Mouse (Mus musculus) B cell, adult 67 days (primary cell): ENCODE results near the gene Tuba3a. TPM values are rescaled to one million over a fixed set of nuclear protein-coding genes. Genes with fewer than 3 reads are reported as not detected.

Experiments used
- total RNA-seq, 2 experiments: library from RNA; stranded (reverse); gene quantifications; 4 replicates each; pipeline ENCODE4 v1.2.4; 2023

Gene Tuba3a
- total RNA-seq: not detected

GRCm38 (mm10) chr6:125285890-125286289 is at the start of gene Tuba3a:
TSS of gene Tuba3a (minus strand) at chr6:125286042.

GRCm38 (mm10) chr6:125320323-125320722 is 34.5 kb upstream of the Tuba3a start, which contains the start of gene Scnn1a:
TSS of gene Scnn1a (plus strand) at chr6:125320659.

GRCm38 (mm10) chr6:125313546-125314230 is 27.8 kb upstream of the Tuba3a start, which contains the start of gene Ltbr:
TSS of gene Ltbr (minus strand) at chr6:125313885.

GRCm38 (mm10) chr6:125236782-125237181 is 49.1 kb downstream of the Tuba3a start, which contains the start of gene Cd27:
TSS of gene Cd27 (minus strand) at chr6:125237010.

GRCm38 (mm10) chr6:125231117-125232044 is 54.5 kb downstream of the Tuba3a start, which contains the start of gene Tapbpl:
TSS of gene Tapbpl (minus strand) at chr6:125231860.

Other genes starting within 250 kb of the Tuba3a start
- gene Ing4, start 246.3 kb downstream of the Tuba3a start, total RNA-seq: 100 to 1,000 TPM in 1 of 2 experiments, 10 to 100 TPM in 1; 97.1 to 108 TPM
- gene Acrbp, start 236.4 kb downstream of the Tuba3a start, total RNA-seq: 10 to 100 TPM; 19.3 to 21.8 TPM
- 10 to 100 TPM; 20.3 to 22.2 TPM for gene Lpar5, start 218.1 kb downstream of the Tuba3a start, total RNA-seq
- 100 to 1,000 TPM; 359 to 376 TPM for gene Chd4, start 190.1 kb downstream of the Tuba3a start, total RNA-seq
- gene Nop2, start 154.1 kb downstream of the Tuba3a start, total RNA-seq: 10 to 100 TPM; 36.5 to 40.2 TPM
- gene Iffo1, start 140.8 kb downstream of the Tuba3a start, total RNA-seq: 10 to 100 TPM; 40.3 to 48.0 TPM
- gene Gapdh, start 119.6 kb downstream of the Tuba3a start, total RNA-seq: 100 to 1,000 TPM; 404 to 406 TPM
- 10 to 100 TPM; 48.4 to 60.1 TPM for gene Ncapd2, start 94.3 kb downstream of the Tuba3a start, total RNA-seq
- gene Mrpl51, start 94.2 kb downstream of the Tuba3a start, total RNA-seq: 10 to 100 TPM; 31.0 to 32.7 TPM
- gene Vamp1, start 70.5 kb downstream of the Tuba3a start, total RNA-seq: 10 to 100 TPM; 74.4 to 91.1 TPM
- gene Tapbpl, start 54.2 kb downstream of the Tuba3a start, total RNA-seq: 10 to 100 TPM; 27.1 to 28.1 TPM
- 1 to 10 TPM in 1 of 2 experiments, under 1 TPM in 1; 0.68 to 3.3 TPM for gene Cd27, start 49.0 kb downstream of the Tuba3a start, total RNA-seq
- gene Ltbr, start 27.8 kb upstream of the Tuba3a start, total RNA-seq: under 1 TPM in 1 of 2 experiments, not detected in 1; 0.99 TPM
- gene Scnn1a, start 34.6 kb upstream of the Tuba3a start, total RNA-seq: not detected
- 1 to 10 TPM; 1.1 to 1.2 TPM for gene Tnfrsf1a, start 63.3 kb upstream of the Tuba3a start, total RNA-seq
- not detected for gene Plekhg6, start 94.8 kb upstream of the Tuba3a start, total RNA-seq
- 10 to 100 TPM; 16.6 to 19.5 TPM for gene Cd9, start 208.7 kb upstream of the Tuba3a start, total RNA-seq